Mouse (Mus musculus): ENCODE data around the gene Plp2. TPM values are rescaled to one million over a fixed set of nuclear protein-coding genes. Genes with fewer than 3 reads are reported as not detected.

Plp2 gene
- polyA plus RNA-seq, 1 experiment from 2014 or later: 25.7 TPM

DNA sequence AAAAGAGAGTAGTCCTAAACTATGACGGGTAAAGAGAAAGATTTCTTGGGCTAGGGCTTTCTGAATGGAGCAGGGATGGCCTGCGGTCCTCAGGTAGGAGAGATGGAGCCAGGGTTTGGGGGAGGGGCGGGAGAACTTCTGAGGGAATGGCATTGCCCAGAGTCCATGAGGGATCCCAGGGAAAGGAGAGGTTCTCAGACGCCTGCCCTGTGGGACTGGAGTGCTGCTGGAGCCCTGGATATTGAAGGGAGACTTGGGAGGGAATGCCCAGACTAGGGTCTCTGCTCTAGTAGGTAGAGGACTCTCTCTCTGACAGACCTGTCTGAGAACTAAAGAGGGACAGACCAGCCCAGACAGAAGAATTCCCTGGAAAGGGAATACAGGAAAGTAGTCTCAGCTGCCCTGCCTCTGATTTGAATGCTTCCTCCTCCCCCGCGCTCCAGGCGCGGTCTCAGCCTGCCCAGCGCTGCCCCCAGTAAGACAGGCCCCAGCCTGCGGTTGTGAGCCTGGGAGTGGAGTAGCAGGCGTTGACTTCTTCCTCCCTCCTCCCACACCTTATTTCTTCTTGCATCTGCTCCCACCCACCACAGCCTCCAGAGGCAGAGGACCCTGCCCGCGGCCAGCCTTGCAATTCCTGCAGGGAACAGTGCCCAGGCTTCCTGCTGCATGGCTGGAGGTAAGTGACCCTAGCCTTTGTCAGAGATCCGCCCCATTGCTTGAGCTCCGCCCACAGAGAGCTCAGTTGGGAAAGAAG, 13.0 kb downstream of the Plp2 start:
- peak; percentile 38; the same call in 1 of the 2 replicates for ATAC-seq
- H3K4me2 ChIP-seq (ENCODE audit: low read depth, low read length): peak overlapping the region; percentile 70
- H3K9ac ChIP-seq (replicated peaks): peak overlapping the region; percentile 54; the same call in 1 of the 2 replicates
- 32% methylated on average over 11 of the region's 15 CpGs for WGBS (ENCODE audit: insufficient replicate concordance)
- no peaks in the 10 kb centered on the region for H3K27me3 ChIP-seq (ENCODE audit: insufficient read depth, low read length)
- DNase-seq: peak; percentile 42
- H3K27ac ChIP-seq (ENCODE audit: low read depth): peak overlapping the region; percentile 11; the same call in 1 of the 2 replicates
- H3K36me3 ChIP-seq (replicated peaks; ENCODE audit: insufficient read depth, low read length): no peaks in the 10 kb centered on the region
- H3K9me3 ChIP-seq (ENCODE audit: low read length): no peaks in the 10 kb centered on the region
- no peaks in the 10 kb centered on the region for H3K4me1 ChIP-seq (ENCODE audit: insufficient read depth)
- H3K4me3 ChIP-seq (ENCODE audit: low read depth, low read length): peak overlapping the region; percentile 55
- no peak for TF ChIP-seq EP300 (IDR thresholded peaks at IDR 0.05; ENCODE audit: low read depth)
- no peak for TF ChIP-seq CTCF (IDR thresholded peaks at IDR 0.05; ENCODE audit: low read depth)

- Histone ChIP-seq H3K4me1 (ENCODE audit: insufficient read depth) (no peaks in the 10 kb centered on the region), H3K36me3 (replicated peaks; ENCODE audit: insufficient read depth, low read length) (no peaks in the 10 kb centered on the region), H3K9me3 (ENCODE audit: low read length) (no peaks in the 10 kb centered on the region), H3K4me2 (ENCODE audit: low read depth, low read length) (peak within 1 kb of the TSS; percentile 70), H3K4me3 (ENCODE audit: low read depth, low read length) (peak within 1 kb of the TSS; percentile 55), H3K9ac (replicated peaks) (peak within 1 kb of the TSS; percentile 54; the same call in 1 of the 2 replicates), H3K27ac (ENCODE audit: low read depth) (peak within 1 kb of the TSS; percentile 67; the same call in 1 of the 2 replicates), H3K27me3 (ENCODE audit: insufficient read depth, low read length) (no peaks in the 10 kb centered on the region)
- peak; percentile 63 for DNase-seq
- WGBS (ENCODE audit: insufficient replicate concordance): 19% methylated on average over 26 of the region's 26 CpGs
- ATAC-seq: peak; percentile 90
- TF ChIP-seq EP300 (IDR thresholded peaks at IDR 0.05; ENCODE audit: low read depth) (no peak), CTCF (IDR thresholded peaks at IDR 0.05; ENCODE audit: low read depth) (no peak)
Measured at GRCm38 (mm10) chrX:7657221-7657639, 14.0 kb downstream of the Plp2 start, which contains the start of gene Prickle3. Gene Prickle3, plus strand, starts transcription at chrX:7657260.

DNA sequence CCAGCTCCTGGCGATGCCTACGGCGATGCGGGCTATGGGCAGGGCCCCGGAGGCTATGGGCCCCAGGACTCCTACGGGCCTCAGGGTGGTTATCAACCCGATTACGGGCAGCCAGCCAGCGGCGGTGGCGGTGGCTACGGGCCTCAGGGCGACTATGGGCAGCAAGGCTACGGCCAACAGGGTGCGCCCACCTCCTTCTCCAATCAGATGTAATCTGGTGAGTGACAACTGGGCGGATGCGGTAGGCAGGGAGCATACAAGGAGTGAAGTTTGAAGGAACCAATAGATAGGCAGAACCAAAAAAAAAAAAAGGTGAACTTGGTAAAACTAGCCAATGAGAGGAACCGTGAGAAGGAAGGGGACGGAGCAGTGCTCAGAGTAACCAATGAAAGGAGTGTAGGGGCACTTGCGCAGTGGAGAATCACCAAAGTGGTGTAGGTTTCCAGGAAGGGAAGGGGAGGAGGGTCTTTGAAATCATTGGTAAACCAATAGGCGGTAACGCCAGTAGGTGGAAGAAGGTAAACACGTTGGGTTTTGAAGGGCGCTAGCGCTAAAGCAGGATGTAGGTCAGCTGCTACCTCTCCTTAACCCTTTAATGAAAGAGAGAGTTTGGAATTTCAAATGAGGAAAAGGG, 22.4 kb downstream of the Plp2 start:
- peak overlapping the region; percentile 65 for H3K9ac ChIP-seq (replicated peaks)
- peak overlapping the region; percentile 75 for H3K4me2 ChIP-seq (ENCODE audit: low read depth, low read length)
- DNase-seq (peak; percentile 85), ATAC-seq (peak; percentile 95)
- H3K9me3 ChIP-seq (ENCODE audit: low read length): no peaks in the 10 kb centered on the region
- H3K36me3 ChIP-seq (replicated peaks; ENCODE audit: insufficient read depth, low read length): no peaks in the 10 kb centered on the region
- peak; percentile 50 for TF ChIP-seq CTCF (IDR thresholded peaks at IDR 0.05; ENCODE audit: low read depth)
- TF ChIP-seq EP300 (IDR thresholded peaks at IDR 0.05; ENCODE audit: low read depth): peak; percentile 68
- H3K4me3 ChIP-seq (ENCODE audit: low read depth, low read length): peak overlapping the region; percentile 49
- 19% methylated on average over 25 of the region's 25 CpGs for WGBS (ENCODE audit: insufficient replicate concordance)
- H3K27me3 ChIP-seq (ENCODE audit: insufficient read depth, low read length): 0 out of 2 replicates have a peak, but pooled peaks cover 1% of the 10 kb centered on the region
- H3K4me1 ChIP-seq (ENCODE audit: insufficient read depth): peaks cover 6% of the 10 kb centered on the region
- peak overlapping the region; percentile 94 for H3K27ac ChIP-seq (ENCODE audit: low read depth)

GRCm38 (mm10) chrX:7645349-7645748, 25.8 kb downstream of the Plp2 start:
- Histone ChIP-seq H3K4me1 (ENCODE audit: insufficient read depth) (peaks cover 6% of the 10 kb centered on the region), H3K27ac (ENCODE audit: low read depth) (no peak overlapping the region), H3K9me3 (ENCODE audit: low read length) (no peaks in the 10 kb centered on the region), H3K36me3 (replicated peaks; ENCODE audit: insufficient read depth, low read length) (no peaks in the 10 kb centered on the region), H3K9ac (replicated peaks) (no peak overlapping the region), H3K4me3 (ENCODE audit: low read depth, low read length) (no peak overlapping the region), H3K4me2 (ENCODE audit: low read depth, low read length) (no peak overlapping the region), H3K27me3 (ENCODE audit: insufficient read depth, low read length) (0 out of 2 replicates have a peak, but pooled peaks cover 2% of the 10 kb centered on the region)
- WGBS (ENCODE audit: insufficient replicate concordance): 10% methylated on average over 5 of the region's 5 CpGs
- TF ChIP-seq EP300 (IDR thresholded peaks at IDR 0.05; ENCODE audit: low read depth): no peak
- TF ChIP-seq CTCF (IDR thresholded peaks at IDR 0.05; ENCODE audit: low read depth): peak; percentile 72
- DNase-seq (peak; percentile 79), ATAC-seq (no peak)

- DNase-seq (no peak), ATAC-seq (no peak)
- TF ChIP-seq EP300 (IDR thresholded peaks at IDR 0.05; ENCODE audit: low read depth): no peak
- no peak for TF ChIP-seq CTCF (IDR thresholded peaks at IDR 0.05; ENCODE audit: low read depth)
- Histone ChIP-seq H3K27ac (ENCODE audit: low read depth) (no peak overlapping the region), H3K9ac (replicated peaks) (no peak overlapping the region), H3K4me2 (ENCODE audit: low read depth, low read length) (no peak overlapping the region), H3K4me3 (ENCODE audit: low read depth, low read length) (no peak overlapping the region), H3K36me3 (replicated peaks; ENCODE audit: insufficient read depth, low read length) (no peaks in the 10 kb centered on the region), H3K4me1 (ENCODE audit: insufficient read depth) (no peaks in the 10 kb centered on the region), H3K27me3 (ENCODE audit: insufficient read depth, low read length) (peaks cover 16% of the 10 kb centered on the region), H3K9me3 (ENCODE audit: low read length) (no peaks in the 10 kb centered on the region)
- WGBS (ENCODE audit: insufficient replicate concordance): 42% methylated on average over 12 of the region's 12 CpGs
Measured at GRCm38 (mm10) chrX:7640785-7641184, 30.4 kb downstream of the Plp2 start.
